Mouse (Mus musculus) spleen, postnatal 14 days (tissue): ENCODE measurements at regions not wholly inside any gene's neighbourhood (a gene's known extent, or its start where the extent isn't known, plus 50 kb on each side); places are given as distances from the start of the nearest gene placed in this dataset.
A peak's percentile ranks its signal among the peaks of the same experiment; 100 is the strongest.

Experiments
- DNase-seq, 2 experiments: peaks; one replicate each; pipeline ENCODE4 v3.0.0; 2021 to 2022; ENCODE audit warnings: low spot score in 2 of 2

- DNase-seq = no peak
These were observed 154.9 kb upstream of the Gm34302 start for GRCm38 (mm10) chr3:63638572-63638971.

- no peak for DNase-seq
These were observed 154.2 kb upstream of the Gm34302 start for GRCm38 (mm10) chr3:63637913-63638312.

GRCm38 (mm10) chr3:63627724-63628123 lies 144.0 kb upstream of the Gm34302 start:
- no peak for DNase-seq

- no peak for DNase-seq
These were observed 132.4 kb upstream of the Gm34302 start for GRCm38 (mm10) chr3:63616127-63616526.

GRCm38 (mm10) chr3:63613652-63614051 lies 130.0 kb upstream of the Gm34302 start:
- DNase-seq = no peak

GRCm38 (mm10) chr3:63612767-63613363 lies 129.2 kb upstream of the Gm34302 start:
- DNase-seq = no peak

GRCm38 (mm10) chr3:63610113-63610919 lies 126.6 kb upstream of the Gm34302 start:
- no peak for DNase-seq

- no peak for DNase-seq
These were observed 125.9 kb upstream of the Gm34302 start for GRCm38 (mm10) chr3:63609454-63610112.

GRCm38 (mm10) chr3:63582717-63583696 lies 99.3 kb upstream of the Gm34302 start:
- DNase-seq = no peak

GRCm38 (mm10) chr3:63582180-63582579 lies 98.5 kb upstream of the Gm34302 start:
- no peak for DNase-seq

GRCm38 (mm10) chr3:63570607-63571353 lies 87.1 kb upstream of the Gm34302 start:
- DNase-seq = peak in 1 of 2 experiments; percentile 8

- no peak for DNase-seq
These were observed 86.4 kb upstream of the Gm34302 start for GRCm38 (mm10) chr3:63570082-63570481.

- DNase-seq = no peak
These were observed 85.4 kb upstream of the Gm34302 start for GRCm38 (mm10) chr3:63569004-63569596.

GRCm38 (mm10) chr3:63567726-63568125 lies 84.0 kb upstream of the Gm34302 start:
- DNase-seq = no peak

- DNase-seq = no peak
These were observed 79.4 kb upstream of the Gm34302 start for GRCm38 (mm10) chr3:63563057-63563456.

GRCm38 (mm10) chr3:63562532-63562931 lies 78.9 kb upstream of the Gm34302 start:
- no peak for DNase-seq

GRCm38 (mm10) chr3:63560745-63561151 lies 77.1 kb upstream of the Gm34302 start:
- DNase-seq = no peak

- no peak for DNase-seq
These were observed 73.1 kb upstream of the Gm34302 start for GRCm38 (mm10) chr3:63556741-63557140.

GRCm38 (mm10) chr3:63554872-63555271 lies 71.2 kb upstream of the Gm34302 start:
- no peak for DNase-seq

GRCm38 (mm10) chr3:63553426-63553825 lies 69.7 kb upstream of the Gm34302 start:
- DNase-seq = no peak
